Mouse (Mus musculus) myocyte (in vitro differentiated cells): ENCODE results near the gene Eif2ak4. TPM values are rescaled to one million over a fixed set of nuclear protein-coding genes. Genes with fewer than 3 reads are reported as not detected.

Experiments
- H3K27me3 ChIP-seq: one replicate; pipeline ENCODE4 v1.6.1; 2011; ENCODE audit not compliant: control insufficient read depth, insufficient read depth, insufficient read length
- H3K36me3 ChIP-seq: one replicate; pipeline ENCODE4 v1.6.1; 2011; ENCODE audit not compliant: control insufficient read depth, insufficient read depth
- H3K4me2 ChIP-seq: one replicate; pipeline ENCODE4 v1.6.1; 2011; ENCODE audit warnings: low read depth, control low read depth
- H3K4me3 ChIP-seq: one replicate; pipeline ENCODE4 v1.5.1; 2011; ENCODE audit warnings: mild to moderate bottlenecking, control low read depth, moderate library complexity
- H3K79me2 ChIP-seq: one replicate; pipeline ENCODE4 v1.6.1; 2011; ENCODE audit not compliant: control insufficient read depth, insufficient read depth
- H3ac ChIP-seq: one replicate; pipeline ENCODE4 v1.6.1; 2011; ENCODE audit not compliant: control insufficient read depth, insufficient read length
- CEBPB ChIP-seq: IDR thresholded peaks from 2 replicates; pipeline ENCODE4 v1.6.1; 2011; ENCODE audit warnings: mild to moderate bottlenecking, moderate library complexity; ENCODE audit not compliant: poor library complexity, insufficient read depth, severe bottlenecking
- E2F4 ChIP-seq: IDR thresholded peaks from one replicate; pipeline ENCODE4 v1.6.1; 2011; ENCODE audit warnings: mild to moderate bottlenecking, control low read depth, moderate library complexity; ENCODE audit not compliant: insufficient read depth
- MAX ChIP-seq: IDR thresholded peaks from one replicate; pipeline ENCODE4 v1.6.1; 2011; ENCODE audit warnings: low read depth, mild to moderate bottlenecking, control low read depth
- MYOD1 ChIP-seq, 3 experiments: IDR thresholded peaks; one replicate each; pipeline ENCODE4 v1.6.1; 2011; ENCODE audit warnings: control low read depth in 2 of 3, low read depth in 2 of 3, mild to moderate bottlenecking in 2 of 3, moderate library complexity in 1 of 3; ENCODE audit not compliant: insufficient read length in 2 of 3, control insufficient read depth in 1 of 3
- MYOG ChIP-seq, 3 experiments: IDR thresholded peaks; one replicate each; pipeline ENCODE4 v1.6.1; 2011; ENCODE audit warnings: control low read depth in 2 of 3, low read depth in 2 of 3, mild to moderate bottlenecking in 2 of 3; ENCODE audit not compliant: insufficient read length in 2 of 3, control insufficient read depth in 1 of 3, insufficient read depth in 1 of 3
- POLR2A ChIP-seq: IDR thresholded peaks from one replicate; pipeline ENCODE4 v1.6.1; 2011; ENCODE audit warnings: low read depth, mild to moderate bottlenecking, control low read depth, moderate library complexity; ENCODE audit not compliant: insufficient read length
- POLR2AphosphoS2 ChIP-seq: IDR thresholded peaks from one replicate; pipeline ENCODE4 v1.6.1; 2011; ENCODE audit warnings: low read depth, control low read depth; ENCODE audit not compliant: insufficient read length
- REST ChIP-seq: IDR thresholded peaks from one replicate; pipeline ENCODE4 v1.6.1; 2011; ENCODE audit warnings: mild to moderate bottlenecking, control low read depth, moderate library complexity; ENCODE audit not compliant: insufficient read depth, insufficient read length
- SRF ChIP-seq: IDR thresholded peaks from one replicate; pipeline ENCODE4 v1.6.1; 2011; ENCODE audit warnings: low read depth; ENCODE audit not compliant: control insufficient read depth, insufficient read length
- TCF12 ChIP-seq: IDR thresholded peaks from one replicate; pipeline ENCODE4 v1.6.1; 2011; ENCODE audit warnings: mild to moderate bottlenecking, control low read depth; ENCODE audit not compliant: poor library complexity, insufficient read depth, severe bottlenecking
- TCF3 ChIP-seq: IDR thresholded peaks from one replicate; pipeline ENCODE4 v1.6.1; 2011; ENCODE audit warnings: low read depth, control low read depth; ENCODE audit not compliant: insufficient read length
- USF1 ChIP-seq: IDR thresholded peaks from one replicate; pipeline ENCODE4 v1.6.1; 2011; ENCODE audit warnings: low read depth, mild to moderate bottlenecking, control low read depth, moderate library complexity
- polyA plus RNA-seq: library from polyadenylated mRNA; unstranded; fragments of >200 nt; fragmentation: generic; extraction: Trizol; gene quantifications from one replicate; pipeline ENCODE4 v1.2.1, GENCODE M21; 2012; ENCODE audit warnings: missing spikeins

The Eif2ak4 gene
- polyA plus RNA-seq, 1 experiment: 4.7 TPM

GRCm38 (mm10) chr2:118372901-118373571 lies 15.4 kb upstream of the Eif2ak4 start, which contains the start of gene Gpr176:
Gene Gpr176, minus strand, starts transcription at chr2:118373419.
- H3K27me3 ChIP-seq: no peaks in the 10 kb centered on the region
- H3K4me2 ChIP-seq: peak within 1 kb of the TSS; percentile 75
- TF ChIP-seq CEBPB (no peak), POLR2A (no peak), MYOG (IDR thresholded peaks at IDR 0.05; ENCODE audit: control insufficient read depth in 1 of 3, insufficient read depth in 1 of 3, insufficient read length in 2 of 3, low read depth in 2 of 3) (peak in 2 of 3 experiments; percentile 64 to 71), MYOD1 (IDR thresholded peaks at IDR 0.05; ENCODE audit: control insufficient read depth in 1 of 3, insufficient read length in 2 of 3, low read depth in 2 of 3) (peak in 2 of 3 experiments; percentile 64 to 70), TCF12 (no peak), POLR2AphosphoS2 (no peak)
- peak within 1 kb of the TSS; percentile 24 for H3K4me3 ChIP-seq
- no peaks in the 10 kb centered on the region for H3K36me3 ChIP-seq
- H3K79me2 ChIP-seq: no peaks in the 10 kb centered on the region
- peak within 1 kb of the TSS; percentile 43 for H3ac ChIP-seq

GRCm38 (mm10) chr2:118373572-118374279 lies 14.7 kb upstream of the Eif2ak4 start:
- TF ChIP-seq MYOG (IDR thresholded peaks at IDR 0.05; ENCODE audit: control insufficient read depth in 1 of 3, insufficient read depth in 1 of 3, insufficient read length in 2 of 3, low read depth in 2 of 3) (no peak), CEBPB (no peak), SRF (no peak), REST (no peak), TCF12 (no peak), POLR2A (no peak), MYOD1 (IDR thresholded peaks at IDR 0.05; ENCODE audit: control insufficient read depth in 1 of 3, insufficient read length in 2 of 3, low read depth in 2 of 3) (no peak), MAX (no peak), E2F4 (no peak), POLR2AphosphoS2 (no peak), USF1 (no peak), TCF3 (no peak)
- Histone ChIP-seq H3K36me3 (no peaks in the 10 kb centered on the region), H3ac (peak overlapping the region; percentile 43), H3K79me2 (no peaks in the 10 kb centered on the region), H3K4me3 (peak overlapping the region; percentile 24), H3K27me3 (no peaks in the 10 kb centered on the region), H3K4me2 (peak overlapping the region; percentile 75)

- TF ChIP-seq TCF3 (no peak), TCF12 (no peak), USF1 (no peak), POLR2AphosphoS2 (no peak), E2F4 (no peak), MYOD1 (IDR thresholded peaks at IDR 0.05; ENCODE audit: control insufficient read depth in 1 of 3, insufficient read length in 2 of 3, low read depth in 2 of 3) (no peak), MAX (no peak), MYOG (IDR thresholded peaks at IDR 0.05; ENCODE audit: control insufficient read depth in 1 of 3, insufficient read depth in 1 of 3, insufficient read length in 2 of 3, low read depth in 2 of 3) (no peak), REST (no peak), SRF (no peak), CEBPB (no peak), POLR2A (no peak)
- Histone ChIP-seq H3K4me3 (no peak overlapping the region), H3K27me3 (no peaks in the 10 kb centered on the region), H3K79me2 (no peaks in the 10 kb centered on the region), H3K4me2 (no peak overlapping the region), H3K36me3 (no peaks in the 10 kb centered on the region), H3ac (no peak overlapping the region)
Measured at GRCm38 (mm10) chr2:118375522-118375921, 12.9 kb upstream of the Eif2ak4 start.

- H3K4me3 ChIP-seq: no peak overlapping the region
- no peaks in the 10 kb centered on the region for H3K27me3 ChIP-seq
- H3K79me2 ChIP-seq: no peaks in the 10 kb centered on the region
- no peak overlapping the region for H3ac ChIP-seq
- H3K4me2 ChIP-seq: no peak overlapping the region
- no peaks in the 10 kb centered on the region for H3K36me3 ChIP-seq
- TF ChIP-seq E2F4: no peak
- no peak for TF ChIP-seq POLR2AphosphoS2
- no peak for TF ChIP-seq REST
- no peak for TF ChIP-seq TCF12
- no peak for TF ChIP-seq CEBPB
- no peak for TF ChIP-seq MAX
- TF ChIP-seq MYOD1 (IDR thresholded peaks at IDR 0.05; ENCODE audit: control insufficient read depth in 1 of 3, insufficient read length in 2 of 3, low read depth in 2 of 3): no peak
- TF ChIP-seq TCF3: no peak
- no peak for TF ChIP-seq USF1
- no peak for TF ChIP-seq SRF
- no peak for TF ChIP-seq MYOG (IDR thresholded peaks at IDR 0.05; ENCODE audit: control insufficient read depth in 1 of 3, insufficient read depth in 1 of 3, insufficient read length in 2 of 3, low read depth in 2 of 3)
- no peak for TF ChIP-seq POLR2A
Measured at GRCm38 (mm10) chr2:118375931-118376330, 12.5 kb upstream of the Eif2ak4 start.
